Mouse (Mus musculus): ENCODE results near the gene Pip5kl1.

DNA sequence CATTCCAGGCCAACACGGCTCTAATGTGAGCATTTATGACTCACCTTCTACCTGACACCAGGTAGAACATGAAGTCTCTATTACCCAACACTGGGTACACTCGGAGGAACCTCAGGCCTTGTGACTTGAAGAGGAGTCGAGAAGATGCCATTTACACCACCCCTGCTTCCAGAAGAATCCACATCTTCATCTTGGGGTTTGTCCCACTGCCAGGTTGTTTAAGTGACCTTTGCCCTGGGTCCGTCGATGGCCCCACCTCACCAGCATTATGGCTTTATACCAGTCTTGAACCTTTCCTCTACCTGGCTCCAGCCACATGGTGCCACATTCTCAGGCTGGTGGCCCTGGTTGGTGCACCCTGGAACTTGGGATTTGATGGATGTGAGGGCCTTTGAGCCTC, 22.7 kb downstream of the Pip5kl1 start:
- TF ChIP-seq EP300 (optimal IDR thresholded peaks at IDR 0.05) (no peak), CTCF (IDR thresholded peaks at IDR 0.05; ENCODE audit: low read depth) (no peak)
